Mouse (Mus musculus): Measurements from ENCODE around the gene Pigp. TPM values are rescaled to one million over a fixed set of nuclear protein-coding genes. Genes with fewer than 3 reads are reported as not detected.
"Not testable (repeated sequence)": the region's sequence is repeated elsewhere in the genome, so short reads cannot be mapped to it uniquely, and the experiment has no call there.

Pigp gene
- polyA plus RNA-seq, 1 experiment = 11.2 TPM

DNA sequence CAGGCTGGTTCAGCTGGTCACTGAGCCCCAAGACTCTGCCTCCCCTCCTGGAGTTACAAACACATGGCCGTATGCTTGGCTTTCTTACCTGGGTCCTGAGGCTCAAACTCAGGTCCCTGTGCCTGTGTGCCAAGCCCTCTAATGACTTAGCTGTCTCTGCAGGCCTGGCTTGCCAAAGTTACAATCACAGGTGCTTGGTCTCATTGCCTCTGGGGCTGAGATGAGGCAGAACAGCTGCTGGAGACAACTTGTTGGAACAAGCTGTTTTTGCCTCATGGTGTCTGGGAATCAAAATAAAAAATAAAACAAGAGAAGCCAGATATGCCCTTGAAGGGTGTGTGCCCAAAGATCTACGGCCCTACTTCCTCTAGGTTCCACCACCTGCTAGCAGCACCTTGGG lies 22.9 kb downstream of the Pigp start:
- H3K27me3 ChIP-seq (ENCODE audit: control insufficient read depth, insufficient read depth, low read length) = no peaks in the 10 kb centered on the region
- H3K4me1 ChIP-seq (ENCODE audit: control insufficient read depth, insufficient read depth, insufficient read length, low read length) = no peaks in the 10 kb centered on the region
- no peak for TF ChIP-seq POLR2A (IDR thresholded peaks at IDR 0.05; ENCODE audit: low read depth, low read length)
- TF ChIP-seq CTCF (IDR thresholded peaks at IDR 0.05; ENCODE audit: extremely low read depth, insufficient read length, insufficient replicate concordance, low read depth, low read length) = no peak
- no peak overlapping the region for H3K27ac ChIP-seq (ENCODE audit: insufficient read depth, low read depth, low read length)
- WGBS = 77% methylated on average over 2 of the region's 2 CpGs
- H3K4me3 ChIP-seq (ENCODE audit: low read depth, low read length) = no peak overlapping the region
- H3K36me3 ChIP-seq (ENCODE audit: control insufficient read depth, insufficient read depth, low read length) = no peaks in the 10 kb centered on the region

DNA sequence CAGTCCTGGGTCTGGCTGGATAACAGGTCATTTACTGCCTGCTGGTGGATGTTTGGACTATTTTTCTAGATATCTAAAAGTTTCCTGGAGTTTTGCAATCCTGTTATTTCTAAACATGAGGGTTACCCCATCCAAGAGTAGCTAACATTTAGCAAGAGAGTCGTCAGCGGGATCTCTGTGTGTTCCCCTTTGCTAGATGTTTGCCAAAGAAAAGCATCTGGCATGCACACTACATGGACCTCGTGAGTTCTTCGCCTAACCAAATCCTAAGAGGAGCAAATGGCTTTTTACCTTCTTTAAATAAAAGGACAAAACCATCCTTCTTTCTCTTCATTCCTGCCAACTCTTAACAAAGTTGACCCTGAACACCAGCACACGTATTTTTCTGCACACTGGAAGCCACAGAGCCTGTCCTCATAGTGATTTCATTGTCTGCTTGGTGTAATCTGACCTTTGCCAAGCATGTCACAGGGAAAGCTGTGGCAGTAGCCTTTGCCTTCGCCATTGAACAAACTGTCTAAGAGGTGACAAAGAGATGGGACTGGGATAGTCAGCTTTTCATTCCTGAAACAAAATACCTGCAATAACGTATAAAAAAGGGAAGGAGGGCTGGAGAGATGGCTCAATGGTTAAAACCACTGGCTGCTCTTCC lies 24.4 kb downstream of the Pigp start:
- TF ChIP-seq POLR2A (IDR thresholded peaks at IDR 0.05; ENCODE audit: low read depth, low read length) (no peak), CTCF (IDR thresholded peaks at IDR 0.05; ENCODE audit: extremely low read depth, insufficient read length, insufficient replicate concordance, low read depth, low read length) (no peak)
- WGBS = 73% methylated on average over 7 of the region's 7 CpGs
- Histone ChIP-seq H3K4me1 (ENCODE audit: control insufficient read depth, insufficient read depth, insufficient read length, low read length) (no peaks in the 10 kb centered on the region), H3K4me3 (ENCODE audit: low read depth, low read length) (no peak overlapping the region), H3K27me3 (ENCODE audit: control insufficient read depth, insufficient read depth, low read length) (no peaks in the 10 kb centered on the region), H3K27ac (ENCODE audit: insufficient read depth, low read depth, low read length) (no peak overlapping the region), H3K36me3 (ENCODE audit: control insufficient read depth, insufficient read depth, low read length) (no peaks in the 10 kb centered on the region)

- WGBS = 61% methylated on average over 1 of the region's 1 CpGs
- H3K36me3 ChIP-seq (ENCODE audit: control insufficient read depth, insufficient read depth, low read length) = no peaks in the 10 kb centered on the region
- H3K27ac ChIP-seq (ENCODE audit: insufficient read depth, low read depth, low read length) = no peak overlapping the region
- H3K27me3 ChIP-seq (ENCODE audit: control insufficient read depth, insufficient read depth, low read length) = no peaks in the 10 kb centered on the region
- no peak overlapping the region for H3K4me3 ChIP-seq (ENCODE audit: low read depth, low read length)
- H3K4me1 ChIP-seq (ENCODE audit: control insufficient read depth, insufficient read depth, insufficient read length, low read length) = no peaks in the 10 kb centered on the region
- TF ChIP-seq POLR2A (IDR thresholded peaks at IDR 0.05; ENCODE audit: low read depth, low read length) (no peak), CTCF (IDR thresholded peaks at IDR 0.05; ENCODE audit: extremely low read depth, insufficient read length, insufficient replicate concordance, low read depth, low read length) (no peak)
Measured at GRCm38 (mm10) chr16:94345733-94346132, 25.9 kb downstream of the Pigp start.

GRCm38 (mm10) chr16:94339164-94340160 lies 32.2 kb downstream of the Pigp start:
- 91% methylated on average over 22 of the region's 22 CpGs for WGBS
- not testable (repeated sequence) for H3K4me3 ChIP-seq (ENCODE audit: low read depth, low read length); H3K27me3 ChIP-seq (ENCODE audit: control insufficient read depth, insufficient read depth, low read length); H3K36me3 ChIP-seq (ENCODE audit: control insufficient read depth, insufficient read depth, low read length); H3K4me1 ChIP-seq (ENCODE audit: control insufficient read depth, insufficient read depth, insufficient read length, low read length); H3K27ac ChIP-seq (ENCODE audit: insufficient read depth, low read depth, low read length)

DNA sequence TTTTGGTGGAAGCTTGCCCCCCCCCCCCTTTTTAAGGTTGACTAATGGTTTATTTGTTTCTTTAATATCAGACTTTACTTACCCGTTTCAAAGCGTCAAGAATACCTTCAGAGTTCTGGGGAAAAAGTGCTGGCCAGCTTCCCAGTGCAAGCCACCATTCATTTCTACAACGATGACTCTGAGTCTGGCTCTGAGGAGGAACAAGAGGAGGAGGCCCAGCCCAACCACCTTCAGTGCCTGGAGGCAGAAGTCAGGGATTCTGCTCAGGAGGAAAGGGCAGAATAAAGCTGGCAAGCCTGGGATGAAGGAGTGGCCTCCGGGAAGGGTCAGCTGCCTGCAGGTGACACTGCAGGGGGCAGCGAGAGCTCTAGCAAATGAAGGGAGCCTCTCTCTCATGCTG lies 36.0 kb downstream of the Pigp start:
- TF ChIP-seq CTCF (IDR thresholded peaks at IDR 0.05; ENCODE audit: extremely low read depth, insufficient read length, insufficient replicate concordance, low read depth, low read length) = no peak
- no peak for TF ChIP-seq POLR2A (IDR thresholded peaks at IDR 0.05; ENCODE audit: low read depth, low read length)
- Histone ChIP-seq H3K27me3 (ENCODE audit: control insufficient read depth, insufficient read depth, low read length) (no peaks in the 10 kb centered on the region), H3K36me3 (ENCODE audit: control insufficient read depth, insufficient read depth, low read length) (no peaks in the 10 kb centered on the region), H3K27ac (ENCODE audit: insufficient read depth, low read depth, low read length) (no peak overlapping the region), H3K4me3 (ENCODE audit: low read depth, low read length) (no peak overlapping the region), H3K4me1 (ENCODE audit: control insufficient read depth, insufficient read depth, insufficient read length, low read length) (no peaks in the 10 kb centered on the region)
- 42% methylated on average over 5 of the region's 5 CpGs for WGBS

GRCm38 (mm10) chr16:94331886-94332252 lies 39.8 kb downstream of the Pigp start:
- 75% methylated on average over 5 of the region's 5 CpGs for WGBS
- no peak for TF ChIP-seq POLR2A (IDR thresholded peaks at IDR 0.05; ENCODE audit: low read depth, low read length)
- peak; percentile 92; the same call in 1 of the 2 replicates for TF ChIP-seq CTCF (IDR thresholded peaks at IDR 0.05; ENCODE audit: extremely low read depth, insufficient read length, insufficient replicate concordance, low read depth, low read length)
- Histone ChIP-seq H3K4me3 (ENCODE audit: low read depth, low read length) (no peak overlapping the region), H3K36me3 (ENCODE audit: control insufficient read depth, insufficient read depth, low read length) (no peaks in the 10 kb centered on the region), H3K27me3 (ENCODE audit: control insufficient read depth, insufficient read depth, low read length) (0 out of 2 replicates have a peak, but pooled peaks cover 9% of the 10 kb centered on the region), H3K4me1 (ENCODE audit: control insufficient read depth, insufficient read depth, insufficient read length, low read length) (peaks cover 2% of the 10 kb centered on the region), H3K27ac (ENCODE audit: insufficient read depth, low read depth, low read length) (no peak overlapping the region)

- 83% methylated on average over 9 of the region's 9 CpGs for WGBS
- H3K4me1 ChIP-seq (ENCODE audit: control insufficient read depth, insufficient read depth, insufficient read length, low read length) = peaks cover 2% of the 10 kb centered on the region
- H3K4me3 ChIP-seq (ENCODE audit: low read depth, low read length) = no peak overlapping the region
- H3K36me3 ChIP-seq (ENCODE audit: control insufficient read depth, insufficient read depth, low read length) = no peaks in the 10 kb centered on the region
- TF ChIP-seq POLR2A (IDR thresholded peaks at IDR 0.05; ENCODE audit: low read depth, low read length) = no peak
- no peak for TF ChIP-seq CTCF (IDR thresholded peaks at IDR 0.05; ENCODE audit: extremely low read depth, insufficient read length, insufficient replicate concordance, low read depth, low read length)
- no peak overlapping the region for H3K27ac ChIP-seq (ENCODE audit: insufficient read depth, low read depth, low read length)
- H3K27me3 ChIP-seq (ENCODE audit: control insufficient read depth, insufficient read depth, low read length) = 0 out of 2 replicates have a peak, but pooled peaks cover 9% of the 10 kb centered on the region
Measured at GRCm38 (mm10) chr16:94331233-94331885, 40.3 kb downstream of the Pigp start.
